ENCODE assay signal across 19 mouse cellular contexts in genomic region chr3:51953927-51954326, GRCm38 (mm10).
"Had no signal": no experiment of that assay in that cellular context is flagged by ENCODE, and none has a peak within 500 bp of the region (broad histone marks: within the 10 kb centered on the region; RNA-seq: fewer than 3 reads in every experiment).

No protein-coding gene starts in this region.

- H3K27me3 ChIP-seq: limb, embryonic 13.5 days had no signal

- H3K4me2 ChIP-seq: limb, embryonic 13.5 days; liver, embryonic 13.5 days; midbrain, embryonic 11.5 days had no signal

- H3K27ac ChIP-seq: kidney, postnatal 0 days; layer of hippocampus, adult 2 months; limb, embryonic 10.5 days; limb, embryonic 13.5 days; liver, embryonic 13.5 days had no signal

- H3K36me3 ChIP-seq: limb, embryonic 10.5 days; limb, embryonic 13.5 days; liver, embryonic 13.5 days had no signal

- H3K9ac ChIP-seq: limb, embryonic 13.5 days; liver, embryonic 13.5 days had no signal

- H3K4me3 ChIP-seq: layer of hippocampus, adult 2 months; limb, embryonic 10.5 days; limb, embryonic 13.5 days; liver, embryonic 13.5 days had no signal

- DNase-seq: kidney, adult 2 months; layer of hippocampus, adult 9-11 months; liver; liver, embryonic 13.5 days; lung, adult 2 months; lung, postnatal 14 days; lung, postnatal 4 days; midbrain, embryonic 14.5 days; right cerebral cortex, adult 18-20 months; right cerebral cortex, postnatal 14 days; right cerebral cortex, postnatal 4 days; thymus, adult 2 months; thymus, postnatal 14 days; thymus, postnatal 4 days had no signal

- H3K9me3 ChIP-seq: limb, embryonic 10.5 days; limb, embryonic 13.5 days; liver, embryonic 13.5 days had no signal
